Mouse (Mus musculus) kidney, adult 2 months (tissue): Measurements from ENCODE around the gene Trim2.

Experiments used
- CTCF ChIP-seq: fragments of 200-500 bp; conservative IDR thresholded peaks from 2 replicates; pipeline ENCODE4 v1.5.1; 2011; ENCODE audit warnings: low read depth, mild to moderate bottlenecking, control low read depth, low read length, moderate library complexity, mixed read lengths; ENCODE audit not compliant: insufficient read depth, insufficient read length
- POLR2A ChIP-seq: fragments of 200-500 bp; IDR thresholded peaks from one replicate; pipeline ENCODE4 v1.6.1; 2011; ENCODE audit warnings: low read depth, low read length, control low read depth

GRCm38 (mm10) chr3:84125704-84126289 lies 180.9 kb downstream of the Trim2 start:
- TF ChIP-seq CTCF (no peak), POLR2A (no peak)
